In the genomic region with DNA sequence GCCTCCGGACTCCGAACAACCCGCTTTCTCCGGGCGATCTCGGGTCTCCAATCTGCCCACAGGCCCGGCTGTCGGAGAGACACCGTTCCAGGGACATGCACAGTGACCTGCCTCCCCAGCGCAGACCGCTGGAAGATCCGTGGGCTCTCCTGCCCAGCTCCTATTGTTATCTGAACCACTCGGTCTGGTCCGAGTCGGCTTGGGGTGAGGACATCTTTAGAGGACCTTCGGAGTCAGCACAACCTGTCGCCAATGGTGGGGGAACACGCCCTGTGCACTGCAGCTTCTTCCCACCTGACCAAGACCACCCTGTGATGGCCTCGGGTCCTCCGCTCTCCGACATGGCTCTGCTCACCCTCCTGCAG, we compare ENCODE assay signal across 10 mouse cellular contexts. TPM values are rescaled to one million over a fixed set of nuclear protein-coding genes. Genes with fewer than 3 reads are reported as not detected.
A peak's percentile ranks its signal among the peaks of the same experiment; 100 is the strongest.
DNase-seq lines count a peak whose midpoint lies in the region; ATAC-seq and TF ChIP-seq lines count a peak whose summit lies in the region.
"Had no signal": no experiment of that assay in that cellular context is flagged by ENCODE, and none has a peak within 500 bp of the region (broad histone marks: within the 10 kb centered on the region; RNA-seq: fewer than 3 reads in every experiment).

No protein-coding gene starts in this region.

- TF ChIP-seq CTCF in midbrain, postnatal 0 days (IDR thresholded peaks at IDR 0.05): no peak

- ATAC-seq in kidney, embryonic 14.5 days (ENCODE audit: low FRiP score, low TSS enrichment): 0 out of 2 replicates have a peak, but pooled peaks have one; percentile 53
- no peak for ATAC-seq in embryonic facial prominence, embryonic 15.5 days (ENCODE audit: insufficient number of reproducible peaks, low FRiP score, low TSS enrichment, low read depth)
- ATAC-seq in intestine, embryonic 15.5 days: no peak
- ATAC-seq in midbrain, postnatal 0 days (ENCODE audit: low FRiP score): peak; percentile 20; the same call in 1 of the 2 replicates

- 0 out of 2 replicates have a peak, but pooled peaks cover 3% of the 10 kb centered on the region for H3K4me1 ChIP-seq in kidney, embryonic 14.5 days (ENCODE audit: control insufficient read depth, insufficient read depth, low read length)
- peaks cover 16% of the 10 kb centered on the region; the same call in 1 of the 2 replicates for H3K4me1 ChIP-seq in embryonic facial prominence, embryonic 15.5 days
- H3K4me1 ChIP-seq in intestine, embryonic 15.5 days (replicated peaks): peaks cover 7% of the 10 kb centered on the region
- H3K4me1 ChIP-seq in midbrain, postnatal 0 days (ENCODE audit: insufficient read depth, low read length): 0 out of 2 replicates have a peak, but pooled peaks cover 6% of the 10 kb centered on the region

- H3K4me2 ChIP-seq in kidney, embryonic 14.5 days (replicated peaks; ENCODE audit: low read depth, low read length): peak overlapping the region; percentile 78
- H3K4me2 ChIP-seq in embryonic facial prominence, embryonic 15.5 days (replicated peaks): peak overlapping the region; percentile 69
- peak overlapping the region; percentile 83 for H3K4me2 ChIP-seq in intestine, embryonic 15.5 days (replicated peaks)
- H3K4me2 ChIP-seq in midbrain, postnatal 0 days (ENCODE audit: low read depth, low read length, poor library complexity, severe bottlenecking): peak overlapping the region; percentile 64

- H3K4me3 ChIP-seq in kidney, embryonic 14.5 days (ENCODE audit: low read length): peak overlapping the region; percentile 40
- peak overlapping the region; percentile 38 for H3K4me3 ChIP-seq in embryonic facial prominence, embryonic 15.5 days (replicated peaks)
- peak overlapping the region; percentile 34 for H3K4me3 ChIP-seq in intestine, embryonic 15.5 days (replicated peaks)
- H3K4me3 ChIP-seq in midbrain, postnatal 0 days (ENCODE audit: low read depth, low read length): peak overlapping the region; percentile 35

- peak overlapping the region; percentile 23; the same call in 1 of the 2 replicates for H3K9ac ChIP-seq in kidney, embryonic 14.5 days (ENCODE audit: low read depth, low read length)
- H3K9ac ChIP-seq in embryonic facial prominence, embryonic 15.5 days: no peak overlapping the region
- H3K9ac ChIP-seq in intestine, embryonic 15.5 days: peak overlapping the region; percentile 46; the same call in 1 of the 2 replicates
- peak overlapping the region; percentile 30 for H3K9ac ChIP-seq in midbrain, postnatal 0 days (replicated peaks; ENCODE audit: low read length, poor library complexity, severe bottlenecking)

- H3K36me3 ChIP-seq in kidney, embryonic 14.5 days (ENCODE audit: control insufficient read depth, insufficient read depth, low read length): no peaks in the 10 kb centered on the region
- no peaks in the 10 kb centered on the region for H3K36me3 ChIP-seq in embryonic facial prominence, embryonic 15.5 days
- no peaks in the 10 kb centered on the region for H3K36me3 ChIP-seq in intestine, embryonic 15.5 days
- no peaks in the 10 kb centered on the region for H3K36me3 ChIP-seq in midbrain, postnatal 0 days (ENCODE audit: insufficient read depth, low read length)

- 22% methylated on average over 21 of the region's 21 CpGs for WGBS in kidney, embryonic 14.5 days
- 28% methylated on average over 21 of the region's 21 CpGs for WGBS in embryonic facial prominence, embryonic 15.5 days
- WGBS in intestine, embryonic 15.5 days: 26% methylated on average over 21 of the region's 21 CpGs
- WGBS in midbrain, postnatal 0 days: 23% methylated on average over 21 of the region's 21 CpGs

- H3K9me3 ChIP-seq in kidney, embryonic 14.5 days (ENCODE audit: control insufficient read depth, low read length): no peaks in the 10 kb centered on the region
- H3K9me3 ChIP-seq in embryonic facial prominence, embryonic 15.5 days (replicated peaks): no peaks in the 10 kb centered on the region
- no peaks in the 10 kb centered on the region for H3K9me3 ChIP-seq in intestine, embryonic 15.5 days
- H3K9me3 ChIP-seq in midbrain, postnatal 0 days (ENCODE audit: low read length): no peaks in the 10 kb centered on the region

- no peak for DNase-seq in kidney, postnatal 10 days
- DNase-seq in midbrain, postnatal 0 days (ENCODE audit: low spot score): no peak
- DNase-seq in T-cell, adult 2 months (ENCODE audit: low spot score): no peak
- no peak for DNase-seq in adrenal gland, postnatal 25 days
- DNase-seq in gastrocnemius, postnatal 10 days: no peak

- peaks cover 17% of the 10 kb centered on the region for H3K27me3 ChIP-seq in kidney, embryonic 14.5 days (ENCODE audit: control insufficient read depth, insufficient read depth, low read length)
- peaks cover 24% of the 10 kb centered on the region for H3K27me3 ChIP-seq in embryonic facial prominence, embryonic 15.5 days
- H3K27me3 ChIP-seq in intestine, embryonic 15.5 days (replicated peaks): peaks cover 7% of the 10 kb centered on the region; the same call in 1 of the 2 replicates
- H3K27me3 ChIP-seq in midbrain, postnatal 0 days (ENCODE audit: insufficient read depth, low read length): 0 out of 2 replicates have a peak, but pooled peaks cover 5% of the 10 kb centered on the region

- H3K27ac ChIP-seq in kidney, embryonic 14.5 days (ENCODE audit: low read depth, low read length): no peak overlapping the region
- no peak overlapping the region for H3K27ac ChIP-seq in embryonic facial prominence, embryonic 15.5 days (replicated peaks)
- H3K27ac ChIP-seq in intestine, embryonic 15.5 days: no peak overlapping the region
- no peak overlapping the region for H3K27ac ChIP-seq in midbrain, postnatal 0 days (ENCODE audit: low read depth, low read length)
- H3K27ac ChIP-seq: macrophage had no signal

RNA-seq across cellular contexts. Expression of gene Zc3h12d, which starts 35.4 kb away (rescaled TPM):
- 0.16 and 0.18 TPM in 2 replicates for polyA plus RNA-seq in kidney, embryonic 14.5 days (2014; fragmentation: Nextera tagmentation; extraction: Ambion mirVana)
- 0.21 TPM in 2 replicates for polyA plus RNA-seq in embryonic facial prominence, embryonic 15.5 days (2015; fragmentation: Nextera tagmentation; extraction: Ambion mirVana)
- 0.49 and 0.53 TPM in 2 replicates for polyA plus RNA-seq in intestine, embryonic 15.5 days (2015; fragmentation: Nextera tagmentation; extraction: Ambion mirVana)
- 0.14 and 0.16 TPM in 2 replicates for total RNA-seq in midbrain, postnatal 0 days (2014; rRNA removed)
- 0.20 and 0.34 TPM in 2 replicates for polyA plus RNA-seq in midbrain, postnatal 0 days (2015; fragmentation: Nextera tagmentation; extraction: Ambion mirVana)
- total RNA-seq in adrenal gland, postnatal 25 days (2021): 0.18 and 0.24 TPM in 2 replicates
- total RNA-seq in gastrocnemius, postnatal 10 days (2021): under 1 TPM; 0.05 to 0.09 TPM
- total RNA-seq: MEL had no signal

Comparison
In these comparisons a context has a peak if more than half of its experiments do, and no peak if none do; other contexts are left out.
1. ATAC-seq: peak in kidney, embryonic 14.5 days (single experiment) and midbrain, postnatal 0 days (single experiment); none in embryonic facial prominence, embryonic 15.5 days (single experiment) and intestine, embryonic 15.5 days (single experiment).
2. Peak in every context shown above with its lines, with median percentiles within 50 percentile points of each other: H3K4me2 ChIP-seq and H3K4me3 ChIP-seq.